Mouse (Mus musculus): ENCODE measurements around the gene Ttc21b. TPM values are rescaled to one million over a fixed set of nuclear protein-coding genes. Genes with fewer than 3 reads are reported as not detected.
"Not testable (repeated sequence)": the region's sequence is repeated elsewhere in the genome, so short reads cannot be mapped to it uniquely, and the experiment has no call there.

Ttc21b gene
- polyA plus RNA-seq (2012; rRNA removed) = 9.4 and 9.6 TPM in 2 replicates

GRCm38 (mm10) chr2:66256220-66257131, at the start of gene Ttc21b:
Gene Ttc21b (minus strand): TSS chr2:66256617.
- DNase-seq (ENCODE audit: extremely low spot score in 1 of 2, low spot score in 1 of 2) = peak; percentile 95 to 98

- no peak for DNase-seq (ENCODE audit: extremely low spot score in 1 of 2, low spot score in 1 of 2)
These were observed 16.1 kb upstream of the Ttc21b start for GRCm38 (mm10) chr2:66272551-66272950.

GRCm38 (mm10) chr2:66244013-66244412, 12.4 kb downstream of the Ttc21b start:
- DNase-seq (ENCODE audit: extremely low spot score in 1 of 2, low spot score in 1 of 2) = no peak

GRCm38 (mm10) chr2:66240334-66240733, 16.1 kb downstream of the Ttc21b start:
- no peak for DNase-seq (ENCODE audit: extremely low spot score in 1 of 2, low spot score in 1 of 2)

GRCm38 (mm10) chr2:66238886-66239285, 17.5 kb downstream of the Ttc21b start:
- DNase-seq (ENCODE audit: extremely low spot score in 1 of 2, low spot score in 1 of 2) = no peak

- DNase-seq (ENCODE audit: extremely low spot score in 1 of 2, low spot score in 1 of 2) = no peak
These were observed 35.5 kb downstream of the Ttc21b start for GRCm38 (mm10) chr2:66220954-66221353.

- no peak for DNase-seq (ENCODE audit: extremely low spot score in 1 of 2, low spot score in 1 of 2)
These were observed 46.5 kb downstream of the Ttc21b start for GRCm38 (mm10) chr2:66209875-66210274.

- DNase-seq (ENCODE audit: extremely low spot score in 1 of 2, low spot score in 1 of 2) = no peak
These were observed 47.1 kb downstream of the Ttc21b start for GRCm38 (mm10) chr2:66209353-66209752.

GRCm38 (mm10) chr2:66206796-66207195, 49.6 kb downstream of the Ttc21b start:
- no peak for DNase-seq (ENCODE audit: extremely low spot score in 1 of 2, low spot score in 1 of 2)

- DNase-seq (ENCODE audit: extremely low spot score in 1 of 2, low spot score in 1 of 2) = no peak
These were observed 52.2 kb downstream of the Ttc21b start for GRCm38 (mm10) chr2:66204218-66204617.

- no peak for DNase-seq (ENCODE audit: extremely low spot score in 1 of 2, low spot score in 1 of 2)
These were observed 56.2 kb downstream of the Ttc21b start for GRCm38 (mm10) chr2:66200195-66200594.

- no peak for DNase-seq (ENCODE audit: extremely low spot score in 1 of 2, low spot score in 1 of 2)
These were observed 64.7 kb downstream of the Ttc21b start for GRCm38 (mm10) chr2:66191691-66192100.

- no peak for DNase-seq (ENCODE audit: extremely low spot score in 1 of 2, low spot score in 1 of 2)
These were observed 66.3 kb downstream of the Ttc21b start for GRCm38 (mm10) chr2:66190157-66190556.

- DNase-seq (ENCODE audit: extremely low spot score in 1 of 2, low spot score in 1 of 2) = not testable (repeated sequence)
These were observed 67.2 kb downstream of the Ttc21b start for GRCm38 (mm10) chr2:66189197-66189596.

- no peak for DNase-seq (ENCODE audit: extremely low spot score in 1 of 2, low spot score in 1 of 2)
These were observed 68.9 kb downstream of the Ttc21b start for GRCm38 (mm10) chr2:66187520-66187919.

GRCm38 (mm10) chr2:66184431-66185164, 71.8 kb downstream of the Ttc21b start:
- peak in 1 of 2 experiments; percentile 48 for DNase-seq (ENCODE audit: extremely low spot score in 1 of 2, low spot score in 1 of 2)

- DNase-seq (ENCODE audit: extremely low spot score in 1 of 2, low spot score in 1 of 2) = peak in 1 of 2 experiments; percentile 66
These were observed 76.1 kb downstream of the Ttc21b start for GRCm38 (mm10) chr2:66180293-66180692.

- peak in 1 of 2 experiments; percentile 49 for DNase-seq (ENCODE audit: extremely low spot score in 1 of 2, low spot score in 1 of 2)
These were observed 76.6 kb downstream of the Ttc21b start for GRCm38 (mm10) chr2:66179782-66180181.

GRCm38 (mm10) chr2:66178848-66179215, 77.6 kb downstream of the Ttc21b start:
- peak in 1 of 2 experiments; percentile 47 for DNase-seq (ENCODE audit: extremely low spot score in 1 of 2, low spot score in 1 of 2)

- DNase-seq (ENCODE audit: extremely low spot score in 1 of 2, low spot score in 1 of 2) = peak in 1 of 2 experiments; percentile 67
These were observed 78.2 kb downstream of the Ttc21b start for GRCm38 (mm10) chr2:66177886-66178847.
